Mouse (Mus musculus) lung, adult 2 months (tissue): Measurements from ENCODE around the gene Pfn4. TPM values are rescaled to one million over a fixed set of nuclear protein-coding genes. Genes with fewer than 3 reads are reported as not detected.

Experiments
- DNase-seq: peaks from one replicate; pipeline ENCODE4 v3.0.0; 2022
- H3K4me1 ChIP-seq: fragments of 200-500 bp; 2 replicates; pipeline ENCODE4 v1.6.1; 2011; ENCODE audit warnings: low read length; ENCODE audit not compliant: control insufficient read depth, insufficient read depth
- H3K4me3 ChIP-seq: fragments of 200-500 bp; replicated peaks from 2 replicates; pipeline ENCODE3; 2011; ENCODE audit warnings: low read depth, mild to moderate bottlenecking, control low read depth, low read length; ENCODE audit errors: extremely low read depth
- CTCF ChIP-seq: fragments of 200-500 bp; IDR thresholded peaks from 2 replicates; pipeline ENCODE4 v1.5.1; 2011; ENCODE audit warnings: mild to moderate bottlenecking, low read length, control low read depth; ENCODE audit not compliant: insufficient read depth
- POLR2A ChIP-seq: fragments of 200-500 bp; IDR thresholded peaks from 2 replicates; pipeline ENCODE4 v1.6.1; 2011; ENCODE audit warnings: low read depth, mild to moderate bottlenecking, control low read depth, low read length, borderline replicate concordance; ENCODE audit errors: extremely low read depth
- WGBS: fragments of 180-500 bp; shearing (Covaris S2); methylation state at CpG from one replicate; pipeline ENCODE4 v1.1.7; 2018; 5-methylcytosine and 5-hydroxymethylcytosine counted together
- polyA plus RNA-seq: library from polyadenylated mRNA; depleted of rRNA; stranded (reverse); fragments of >200 nt; gene quantifications from 2 replicates; pipeline ENCODE4 v1.2.3, GENCODE M21; 2012; rRNA removed

Gene Pfn4
- polyA plus RNA-seq, result 0.08 and 0.10 TPM in 2 replicates

- Histone ChIP-seq H3K4me3 (peak within 1 kb of the TSS; percentile 98), H3K4me1 (no peaks in the 10 kb centered on the region)
- TF ChIP-seq CTCF (peak; percentile 63), POLR2A (no peak; the same call in 1 of the 2 replicates)
- peak; percentile 99 for DNase-seq
- WGBS, result 3% methylated on average over 61 of the region's 61 CpGs
These were observed at the start of gene Pfn4, which contains the start of gene Fam228b for GRCm38 (mm10) chr12:4768492-4769332. Gene Pfn4, plus strand, starts transcription at chr12:4769022. Gene Fam228b, minus strand, starts transcription at chr12:4769267.

DNA sequence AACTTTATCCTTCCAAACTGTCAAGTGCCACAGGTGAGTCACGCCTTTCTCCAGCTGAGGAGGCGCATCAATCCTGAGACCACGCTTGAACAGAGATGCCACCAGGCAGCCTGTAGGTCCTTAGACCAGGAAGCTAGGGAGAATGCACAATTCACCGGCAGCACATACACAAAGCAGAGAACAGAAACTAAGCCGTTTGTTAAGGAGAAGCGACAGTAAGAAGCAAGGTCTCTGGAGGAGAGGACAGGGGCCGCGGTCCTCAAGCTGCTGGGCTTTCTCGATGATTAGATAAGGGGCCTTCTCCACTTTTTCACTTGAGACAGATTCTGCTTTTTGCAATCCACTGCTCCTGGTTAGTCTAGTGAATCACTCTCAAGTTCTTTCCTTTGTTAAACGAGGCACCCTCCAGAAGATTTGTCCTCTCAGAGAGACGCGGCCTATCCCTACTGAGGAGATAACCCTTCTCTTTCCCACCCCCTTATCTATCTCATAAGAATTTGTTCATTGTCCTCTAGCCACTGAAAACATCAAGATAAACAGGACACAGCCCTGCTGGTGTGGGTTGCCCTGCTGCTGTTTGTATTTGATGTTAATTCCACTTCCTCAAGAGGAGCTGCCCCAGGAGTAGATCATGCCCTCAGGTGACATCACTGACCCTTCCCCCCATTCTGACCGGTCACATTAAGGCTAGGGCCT is 49.6 kb upstream of the Pfn4 start:
- Histone ChIP-seq H3K4me1 (no peaks in the 10 kb centered on the region), H3K4me3 (no peak overlapping the region)
- 53% methylated on average over 13 of the region's 13 CpGs for WGBS
- no peak for DNase-seq
- TF ChIP-seq POLR2A, result no peak
- TF ChIP-seq CTCF, result no peak

- no peak overlapping the region for H3K4me3 ChIP-seq
- no peaks in the 10 kb centered on the region for H3K4me1 ChIP-seq
- DNase-seq, result no peak
- TF ChIP-seq CTCF, result no peak
- TF ChIP-seq POLR2A, result no peak
- 72% methylated on average over 17 of the region's 17 CpGs for WGBS
These were observed 48.8 kb upstream of the Pfn4 start for GRCm38 (mm10) chr12:4719762-4720754.

- TF ChIP-seq POLR2A (no peak), CTCF (no peak)
- no peaks in the 10 kb centered on the region for H3K4me1 ChIP-seq
- no peak overlapping the region for H3K4me3 ChIP-seq
- 89% methylated on average over 3 of the region's 3 CpGs for WGBS
- DNase-seq, result no peak
These were observed 39.7 kb upstream of the Pfn4 start for GRCm38 (mm10) chr12:4729165-4729564.

- Histone ChIP-seq H3K4me3 (no peak overlapping the region), H3K4me1 (no peaks in the 10 kb centered on the region)
- WGBS, result 57% methylated on average over 4 of the region's 4 CpGs
- no peak for DNase-seq
- TF ChIP-seq POLR2A (no peak), CTCF (no peak)
These were observed 37.2 kb upstream of the Pfn4 start for GRCm38 (mm10) chr12:4731629-4732028.

DNA sequence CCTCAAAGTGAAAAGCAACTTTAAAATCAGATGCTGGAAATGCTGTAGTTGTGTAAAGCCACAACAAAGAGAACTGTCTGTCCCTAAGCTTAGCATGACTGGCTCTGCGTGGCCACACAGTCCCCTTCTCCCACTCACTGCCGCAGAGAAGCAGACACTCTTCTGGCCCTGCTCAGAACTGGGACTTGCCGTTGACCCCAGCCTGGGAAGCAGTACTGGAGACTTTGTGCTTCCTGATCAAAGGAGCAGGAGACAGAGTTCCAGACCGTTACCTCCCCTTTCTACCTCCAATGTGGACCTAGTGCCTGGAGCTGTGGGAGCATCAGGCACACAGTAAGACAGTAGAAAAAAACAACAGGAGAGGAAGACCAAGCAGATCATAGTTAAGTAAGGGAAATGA is 36.5 kb upstream of the Pfn4 start:
- H3K4me1 ChIP-seq, result no peaks in the 10 kb centered on the region
- H3K4me3 ChIP-seq, result no peak overlapping the region
- TF ChIP-seq CTCF (no peak), POLR2A (no peak)
- DNase-seq, result no peak
- 53% methylated on average over 4 of the region's 4 CpGs for whole genome bisulfite sequencing

GRCm38 (mm10) chr12:4738031-4738576 is 30.7 kb upstream of the Pfn4 start, which contains the start of gene Fam228a:
Gene Fam228a, minus strand, starts transcription at chr12:4738430.
- Histone ChIP-seq H3K4me1 (no peaks in the 10 kb centered on the region), H3K4me3 (no peak within 1 kb of the TSS)
- WGBS, result 91% methylated on average over 18 of the region's 18 CpGs
- no peak for DNase-seq
- TF ChIP-seq POLR2A (no peak), CTCF (no peak)

DNA sequence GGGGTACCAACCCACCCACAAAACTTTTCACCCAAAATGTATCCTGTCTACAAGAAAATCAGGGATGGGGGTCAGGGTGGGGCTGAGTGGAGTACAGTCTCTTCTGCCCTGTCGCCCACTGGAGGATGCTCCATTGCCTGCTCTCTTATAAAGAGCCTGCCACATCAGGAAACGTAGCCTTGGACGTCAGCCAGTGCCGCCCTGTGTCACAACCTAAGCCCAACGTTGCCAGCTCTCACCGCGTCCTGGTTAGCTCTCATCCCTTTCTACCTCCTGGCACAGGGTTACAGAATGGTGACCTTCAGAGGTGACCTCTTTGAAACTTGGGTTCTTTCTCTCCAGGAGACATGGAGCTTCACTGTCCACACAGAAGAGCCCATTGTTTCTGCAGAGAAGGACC is 28.0 kb upstream of the Pfn4 start:
- no peak overlapping the region for H3K4me3 ChIP-seq
- no peak for DNase-seq
- TF ChIP-seq POLR2A, result no peak
- no peak for TF ChIP-seq CTCF
- H3K4me1 ChIP-seq, result no peaks in the 10 kb centered on the region
- 47% methylated on average over 7 of the region's 7 CpGs for WGBS
